Mouse (Mus musculus) sigmoid colon, adult 10 weeks (tissue): ENCODE measurements around the gene Olfr1006. TPM values are rescaled to one million over a fixed set of nuclear protein-coding genes. Genes with fewer than 3 reads are reported as not detected.

Experiments used
- polyA plus RNA-seq: library from polyadenylated mRNA; stranded (reverse); fragments of 350-450 nt; fragmentation: Illumina TruSeq; extraction: RNeasy Lipid Tissue Mini Kit (QIAGEN cat#74804); gene quantifications from one replicate; pipeline ENCODE4 v1.2.3, GENCODE M21; 2014; ENCODE audit warnings: low read depth, low replicate concordance

Olfr1006 gene
- polyA plus RNA-seq, result not detected

DNA sequence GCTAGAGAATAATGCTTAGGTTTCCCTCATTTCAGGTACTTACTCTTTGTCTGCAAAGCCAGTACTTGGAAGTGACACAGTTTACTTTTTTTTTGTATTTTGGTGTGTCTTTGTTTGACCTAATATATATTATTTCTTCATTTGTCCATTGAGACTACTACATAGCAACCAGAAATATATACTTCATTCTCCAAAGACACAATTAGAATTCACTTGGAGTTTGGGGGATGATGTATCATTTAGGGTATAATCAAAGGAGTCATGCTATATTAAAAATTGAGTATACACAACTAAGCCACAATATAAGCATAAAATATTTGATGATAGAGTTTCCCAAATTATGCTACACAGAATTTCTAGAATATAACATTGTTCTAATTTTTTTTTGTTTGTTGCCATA, at the start of gene Olfr1006:
Gene Olfr1006 (minus strand): TSS at position 101 of the 400 bp plus-strand sequence.

GRCm38 (mm10) chr2:85715119-85715518, 36.6 kb upstream of the Olfr1006 start, which contains the start of gene Olfr1009:
TSS of gene Olfr1009 (plus strand) at chr2:85715419.

DNA sequence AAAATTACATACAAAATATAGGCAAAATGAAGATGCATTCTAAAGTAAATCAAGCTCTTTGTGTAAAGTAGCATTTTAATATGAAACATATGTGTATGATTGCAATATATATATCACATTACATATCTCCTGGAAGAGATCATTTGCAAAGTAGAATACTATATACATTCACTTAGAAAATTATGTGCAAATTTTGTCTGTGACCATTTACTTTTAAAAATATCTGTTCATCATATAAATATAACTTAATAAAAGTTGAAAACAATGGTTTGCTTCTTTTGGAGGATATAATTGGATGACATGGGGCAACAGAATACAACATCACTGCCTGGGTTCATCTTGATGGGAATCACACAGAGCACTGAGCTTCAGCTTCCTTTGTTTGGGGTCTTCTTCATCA, 10.6 kb upstream of the Olfr1006 start, which contains the start of gene Olfr1008:
Gene Olfr1008 (plus strand): TSS at position 301 of the 400 bp plus-strand sequence.

DNA sequence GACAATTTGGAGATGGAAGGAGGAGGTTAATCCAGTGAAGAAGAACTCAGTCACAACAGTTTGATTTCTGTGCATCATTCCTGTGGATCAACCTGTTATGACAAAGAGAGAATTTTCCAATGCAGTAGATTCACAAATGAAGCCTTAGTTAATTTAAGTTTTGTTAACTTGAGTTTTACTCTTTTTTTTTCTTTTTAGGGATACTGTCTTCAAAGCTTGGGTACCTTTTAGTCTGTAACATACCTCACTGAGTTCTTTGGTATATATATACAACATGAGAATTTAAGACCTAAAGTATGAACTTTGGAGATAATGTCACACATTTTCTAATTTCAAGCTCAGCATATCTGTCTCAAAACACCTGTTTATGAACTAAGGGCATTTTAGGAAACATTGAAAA, 14.2 kb downstream of the Olfr1006 start, which contains the start of gene Olfr154:
Gene Olfr154 (minus strand): TSS at position 101 of the 400 bp plus-strand sequence.

DNA sequence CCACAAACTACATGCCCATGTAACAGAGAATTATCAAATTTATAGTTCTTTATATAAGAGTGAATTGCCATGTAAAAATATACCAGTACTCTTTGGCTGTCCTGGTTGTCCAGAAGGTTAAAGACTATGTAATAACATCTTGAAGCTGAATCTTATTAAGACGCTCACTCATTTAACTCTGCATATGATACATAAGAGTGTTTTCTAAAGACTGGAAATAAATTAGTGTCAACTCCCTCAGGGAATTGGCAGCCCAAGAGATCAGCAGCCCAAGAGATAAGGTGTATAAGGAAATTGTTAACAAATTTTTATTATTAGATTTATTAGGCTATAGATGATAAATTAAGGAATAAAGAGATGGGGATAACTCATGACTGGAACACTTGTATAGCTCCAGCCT, 28.0 kb downstream of the Olfr1006 start, which contains the start of gene Olfr1002:
Gene Olfr1002 (minus strand): TSS at position 101 of the 400 bp plus-strand sequence.

Other genes starting within 250 kb of the Olfr1006 start
- gene Olfr994, start 242.3 kb downstream of the Olfr1006 start, polyA plus RNA-seq, result not detected
- gene Olfr995, start 235.1 kb downstream of the Olfr1006 start, polyA plus RNA-seq, result not detected
- not detected for gene 4833423E24Rik, start 159.7 kb downstream of the Olfr1006 start, polyA plus RNA-seq
- gene Olfr996, start 99.6 kb downstream of the Olfr1006 start, polyA plus RNA-seq, result not detected
- gene Olfr998, start 89.8 kb downstream of the Olfr1006 start, polyA plus RNA-seq, result not detected
- gene Olfr1000, start 66.9 kb downstream of the Olfr1006 start, polyA plus RNA-seq, result not detected
- gene Olfr1002, start 28.1 kb downstream of the Olfr1006 start, polyA plus RNA-seq, result not detected
- not detected for gene Olfr154, start 14.3 kb downstream of the Olfr1006 start, polyA plus RNA-seq
- not detected for gene Olfr1008, start 10.7 kb upstream of the Olfr1006 start, polyA plus RNA-seq
- not detected for gene Olfr1009, start 36.7 kb upstream of the Olfr1006 start, polyA plus RNA-seq
- not detected for gene Olfr1012, start 84.0 kb upstream of the Olfr1006 start, polyA plus RNA-seq
- not detected for gene Olfr1013, start 88.3 kb upstream of the Olfr1006 start, polyA plus RNA-seq
- not detected for gene Olfr1014, start 93.9 kb upstream of the Olfr1006 start, polyA plus RNA-seq
- not detected for gene Olfr1015, start 103.2 kb upstream of the Olfr1006 start, polyA plus RNA-seq
- not detected for gene Olfr1016, start 123.8 kb upstream of the Olfr1006 start, polyA plus RNA-seq
- not detected for gene Olfr1018, start 139.7 kb upstream of the Olfr1006 start, polyA plus RNA-seq
- gene Olfr1019, start 166.7 kb upstream of the Olfr1006 start, polyA plus RNA-seq, result not detected
- gene Olfr1020, start 168.3 kb upstream of the Olfr1006 start, polyA plus RNA-seq, result not detected
- not detected for gene Olfr1022, start 189.8 kb upstream of the Olfr1006 start, polyA plus RNA-seq
- not detected for gene Olfr1023, start 206.9 kb upstream of the Olfr1006 start, polyA plus RNA-seq
- gene Olfr1024, start 226.3 kb upstream of the Olfr1006 start, polyA plus RNA-seq, result not detected
- gene Olfr1025-ps1, start 236.4 kb upstream of the Olfr1006 start, polyA plus RNA-seq, result not detected
- gene Olfr1026, start 242.8 kb upstream of the Olfr1006 start, polyA plus RNA-seq, result not detected